Mouse (Mus musculus): ENCODE results near the gene Cacna1d. TPM values are rescaled to one million over a fixed set of nuclear protein-coding genes. Genes with fewer than 3 reads are reported as not detected.

Cacna1d gene
- total and polyA plus RNA-seq, 3 experiments, result 0.04 to 0.66 (median 0.08) TPM

DNA sequence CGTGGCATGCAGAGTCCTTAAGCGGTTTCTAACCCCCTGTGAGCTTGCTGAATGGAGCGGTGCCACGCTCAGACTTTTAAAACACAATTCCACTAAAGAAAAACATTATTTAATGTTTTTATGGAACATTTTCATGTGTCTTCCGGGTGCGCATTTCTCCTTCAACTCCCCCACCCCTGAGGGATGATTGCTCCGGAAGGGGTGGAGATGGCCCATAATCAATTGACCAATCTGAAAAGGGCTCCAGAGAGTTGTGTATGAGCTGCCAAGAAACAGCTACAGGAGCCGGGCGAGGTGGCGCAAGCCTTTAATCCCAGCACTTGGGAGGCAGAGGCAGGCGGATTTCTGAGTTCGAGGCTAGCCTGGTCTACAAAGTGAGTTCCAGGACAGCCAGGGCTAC, 38.2 kb upstream of the Cacna1d start:
- no peak for TF ChIP-seq JUND (conservative IDR thresholded peaks at IDR 0.05; ENCODE audit: low read depth, low read length)
- no peak for TF ChIP-seq NRF1 (IDR thresholded peaks at IDR 0.05; ENCODE audit: low read depth, low read length)
- no peak for TF ChIP-seq ZC3H11A (IDR thresholded peaks at IDR 0.05; ENCODE audit: low read depth, low read length)
- TF ChIP-seq HCFC1 (IDR thresholded peaks at IDR 0.05; ENCODE audit: low read depth, low read length), result no peak
- no peak for TF ChIP-seq POLR2AphosphoS2 (IDR thresholded peaks at IDR 0.05; ENCODE audit: low read depth, low read length)
- no peak for TF ChIP-seq ELF1 (IDR thresholded peaks at IDR 0.05; ENCODE audit: low read depth, low read length)
- no peak for TF ChIP-seq POLR2A (IDR thresholded peaks at IDR 0.05; ENCODE audit: low read depth, low read length)
- no peak for TF ChIP-seq ZMIZ1 (IDR thresholded peaks at IDR 0.05; ENCODE audit: low read depth, low read length)
- no peak for TF ChIP-seq MXI1 (IDR thresholded peaks at IDR 0.05; ENCODE audit: low read depth, low read length)
- no peak for TF ChIP-seq MAFK (IDR thresholded peaks at IDR 0.05; ENCODE audit: insufficient replicate concordance, low read length)
- TF ChIP-seq RCOR1 (conservative IDR thresholded peaks at IDR 0.05; ENCODE audit: low read depth, low read length), result no peak
- no peak for TF ChIP-seq NELFE (IDR thresholded peaks at IDR 0.05; ENCODE audit: low read depth, low read length)
- no peak for TF ChIP-seq BHLHE40 (IDR thresholded peaks at IDR 0.05; ENCODE audit: low read depth, low read length)
- no peak for TF ChIP-seq CHD1 (IDR thresholded peaks at IDR 0.05; ENCODE audit: low read depth, low read length)
- TF ChIP-seq IRF4 (IDR thresholded peaks at IDR 0.05; ENCODE audit: low read depth, low read length), result no peak
- no peak for TF ChIP-seq CHD2 (IDR thresholded peaks at IDR 0.05; ENCODE audit: low read length)
- no peak for TF ChIP-seq ZKSCAN1 (IDR thresholded peaks at IDR 0.05; ENCODE audit: borderline replicate concordance, low read depth, low read length)
- TF ChIP-seq ZNF384 (IDR thresholded peaks at IDR 0.05; ENCODE audit: low read depth, low read length), result no peak
- no peak for TF ChIP-seq JUN (IDR thresholded peaks at IDR 0.05; ENCODE audit: insufficient read depth, low read depth, low read length)
- no peak for TF ChIP-seq MYC (IDR thresholded peaks at IDR 0.05; ENCODE audit: low read depth, low read length)
- Histone ChIP-seq H3K4me1 (ENCODE audit: control insufficient read depth in 1 of 2, insufficient read depth in 2 of 2) (peaks cover 9 to 10% of the 10 kb centered on the region in 2 experiments; a peak in 3 of 4 replicates), H3K4me3 (replicated peaks in 1 of 3; ENCODE audit: low read depth in 2 of 3, low read length in 2 of 3, poor library complexity in 1 of 3) (no peak overlapping the region), H3K27ac (ENCODE audit: insufficient read depth, low read depth) (no peak overlapping the region), H3K9me3 (replicated peaks; ENCODE audit: low read length) (no peaks in the 10 kb centered on the region), H3K9ac (ENCODE audit: insufficient read depth, low read depth) (no peak overlapping the region), H3K4me2 (ENCODE audit: insufficient read depth, low read depth, poor library complexity, severe bottlenecking) (no peak overlapping the region), H3K27me3 (replicated peaks) (no peaks in the 10 kb centered on the region), H3K36me3 (replicated peaks in 1 of 2; ENCODE audit: control insufficient read depth in 1 of 2, insufficient read depth in 1 of 2, low read length in 1 of 2) (peaks cover 27 to 41% of the 10 kb centered on the region in 2 experiments), H3K79me2 (replicated peaks; ENCODE audit: control insufficient read depth, extremely low read depth, insufficient read depth, poor library complexity, severe bottlenecking) (no peaks in the 10 kb centered on the region)
- no peak for DNase-seq (ENCODE audit: extremely low read depth)
- in situ Hi-C loops (cut with MboI; ENCODE audit: low pct_ligation_motif_present, low pct_unique_long_range_greater_than_20kb, low sequenced_read_pairs), result no loop called here
- dilution Hi-C loops (cut with MboI; ENCODE audit: extremely low pct_ligation_motif_present, extremely low pct_unique_long_range_greater_than_20kb, low sequenced_read_pairs), result no loop called here

DNA sequence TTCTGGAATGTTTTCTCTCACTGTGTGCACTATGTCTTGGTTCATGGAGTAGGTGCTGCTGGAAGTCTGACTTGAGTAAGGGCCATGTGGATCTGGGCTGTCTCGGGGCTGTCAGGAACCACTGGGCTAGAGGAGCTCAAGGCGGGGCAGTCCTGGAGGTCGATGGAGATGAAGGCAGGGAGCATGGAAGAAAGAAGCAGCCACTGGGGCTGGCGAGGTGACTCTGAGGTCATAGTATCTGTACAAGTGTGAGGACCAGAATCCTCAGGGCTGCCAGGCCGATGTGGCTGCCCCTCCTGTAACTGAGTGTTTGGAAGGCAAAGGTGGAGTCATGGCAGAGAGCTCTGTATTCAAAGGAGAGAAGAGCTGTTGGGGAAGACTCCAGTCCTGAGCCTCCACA, 37.7 kb upstream of the Cacna1d start:
- H3K4me1 ChIP-seq (ENCODE audit: control insufficient read depth in 1 of 2, insufficient read depth in 2 of 2), result peaks cover 9 to 10% of the 10 kb centered on the region in 2 experiments; a peak in 3 of 4 replicates
- no peaks in the 10 kb centered on the region for H3K79me2 ChIP-seq (replicated peaks; ENCODE audit: control insufficient read depth, extremely low read depth, insufficient read depth, poor library complexity, severe bottlenecking)
- DNase-seq (ENCODE audit: extremely low read depth), result no peak
- in situ Hi-C loops (cut with MboI; ENCODE audit: low pct_ligation_motif_present, low pct_unique_long_range_greater_than_20kb, low sequenced_read_pairs), result no loop called here
- TF ChIP-seq NELFE (IDR thresholded peaks at IDR 0.05; ENCODE audit: low read depth, low read length) (no peak), ZC3H11A (IDR thresholded peaks at IDR 0.05; ENCODE audit: low read depth, low read length) (no peak), EP300 (IDR thresholded peaks at IDR 0.05; ENCODE audit: low read length) (no peak), RAD21 (IDR thresholded peaks at IDR 0.05; ENCODE audit: low read depth, low read length) (no peak), MEF2A (IDR thresholded peaks at IDR 0.05; ENCODE audit: borderline replicate concordance, low read depth, low read length) (no peak), MAZ (IDR thresholded peaks at IDR 0.05; ENCODE audit: low read depth, low read length) (no peak), POLR2AphosphoS2 (IDR thresholded peaks at IDR 0.05; ENCODE audit: low read depth, low read length) (no peak), ZNF384 (IDR thresholded peaks at IDR 0.05; ENCODE audit: low read depth, low read length) (no peak), JUND (conservative IDR thresholded peaks at IDR 0.05; ENCODE audit: low read depth, low read length) (no peak), ELF1 (IDR thresholded peaks at IDR 0.05; ENCODE audit: low read depth, low read length) (no peak), HCFC1 (IDR thresholded peaks at IDR 0.05; ENCODE audit: low read depth, low read length) (no peak), IRF4 (IDR thresholded peaks at IDR 0.05; ENCODE audit: low read depth, low read length) (no peak)
- no peak overlapping the region for H3K4me2 ChIP-seq (ENCODE audit: insufficient read depth, low read depth, poor library complexity, severe bottlenecking)
- no peak overlapping the region for H3K4me3 ChIP-seq (replicated peaks in 1 of 3; ENCODE audit: low read depth in 2 of 3, low read length in 2 of 3, poor library complexity in 1 of 3)
- no peak overlapping the region for H3K9ac ChIP-seq (ENCODE audit: insufficient read depth, low read depth)
- H3K27ac ChIP-seq (ENCODE audit: insufficient read depth, low read depth), result no peak overlapping the region
- dilution Hi-C loops (cut with MboI; ENCODE audit: extremely low pct_ligation_motif_present, extremely low pct_unique_long_range_greater_than_20kb, low sequenced_read_pairs), result no loop called here
- peaks cover 29 to 43% of the 10 kb centered on the region in 2 experiments for H3K36me3 ChIP-seq (replicated peaks in 1 of 2; ENCODE audit: control insufficient read depth in 1 of 2, insufficient read depth in 1 of 2, low read length in 1 of 2)
- H3K9me3 ChIP-seq (replicated peaks; ENCODE audit: low read length), result no peaks in the 10 kb centered on the region
- H3K27me3 ChIP-seq (replicated peaks), result no peaks in the 10 kb centered on the region

All from CH12.LX (cell line).